Mouse (Mus musculus): Measurements from ENCODE around the gene Rgs3.
"Not testable (repeated sequence)": the region's sequence is repeated elsewhere in the genome, so short reads cannot be mapped to it uniquely, and the experiment has no call there.

Gene Rgs3

DNA sequence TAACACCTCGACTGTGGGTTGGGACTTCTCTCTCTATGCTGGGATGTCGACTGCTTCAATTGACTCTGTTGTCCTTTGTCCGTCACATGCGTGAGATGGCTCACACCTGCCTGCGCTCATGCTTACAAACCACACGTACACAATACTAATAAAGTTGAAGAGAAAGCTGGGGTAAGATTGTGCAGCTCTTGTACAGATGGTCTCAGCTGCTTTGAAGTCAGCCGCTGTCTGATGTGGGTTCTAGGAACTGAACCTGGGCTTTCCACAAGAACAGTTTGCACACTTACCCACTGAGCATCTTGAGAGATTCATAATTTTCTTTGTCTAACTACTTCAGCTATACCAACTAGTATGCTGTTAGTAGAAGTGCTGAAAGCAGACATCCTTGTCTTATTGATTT, 7.7 kb upstream of the Rgs3 start:
- no peak for DNase-seq (ENCODE audit: low spot score)

DNA sequence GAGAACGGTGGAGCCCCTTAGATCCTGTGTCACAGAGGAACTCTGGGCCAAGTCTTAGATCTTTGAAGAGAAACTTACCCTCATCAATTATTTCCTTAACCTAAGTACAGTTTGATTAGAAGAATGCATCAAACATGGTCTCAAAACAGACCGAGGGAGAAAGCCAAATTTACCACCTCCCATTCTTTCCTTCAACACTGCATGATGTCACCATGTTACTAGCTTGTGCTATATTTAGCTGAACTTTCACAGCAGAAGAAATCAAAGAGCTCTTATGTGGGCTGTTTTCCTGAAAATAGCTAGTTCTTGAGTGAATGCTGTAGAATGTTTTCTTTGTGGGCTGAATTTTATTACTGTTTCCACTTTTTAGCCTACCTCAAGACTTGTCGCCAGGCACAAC, 2.2 kb upstream of the Rgs3 start:
- DNase-seq (ENCODE audit: low spot score), result no peak

DNA sequence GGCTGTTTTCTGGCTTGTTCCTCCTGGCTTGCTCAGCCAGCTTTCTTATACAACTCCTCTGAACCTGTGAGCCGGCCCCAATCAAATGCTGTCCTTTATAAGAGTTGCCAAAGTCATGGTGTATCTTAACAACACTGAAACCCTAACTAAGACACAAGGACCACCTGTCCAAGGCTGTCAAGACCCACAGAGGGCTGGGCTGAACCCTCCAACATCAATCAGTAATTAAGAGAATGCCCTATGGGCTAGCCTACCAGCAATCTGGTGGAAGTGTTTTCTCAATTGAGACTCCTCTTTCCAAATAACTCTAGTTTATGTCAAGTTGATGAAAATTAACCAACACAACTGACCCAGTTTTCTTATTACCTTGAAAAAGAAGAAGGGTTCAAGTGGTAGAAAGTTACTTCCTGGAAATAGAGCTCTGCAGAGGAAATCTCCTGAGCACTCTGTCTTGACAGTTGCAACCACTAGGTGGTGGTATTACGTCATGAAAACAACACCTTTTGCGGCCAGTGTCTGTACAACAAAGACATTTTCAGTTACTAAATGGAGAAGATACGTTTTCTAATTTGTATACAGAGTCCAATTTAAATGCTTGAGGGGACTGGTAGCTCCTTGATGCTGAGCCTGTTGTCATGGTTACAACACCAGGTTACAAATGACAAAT, 1.4 kb downstream of the Rgs3 start:
- DNase-seq (ENCODE audit: low spot score), result peak; percentile 92

DNA sequence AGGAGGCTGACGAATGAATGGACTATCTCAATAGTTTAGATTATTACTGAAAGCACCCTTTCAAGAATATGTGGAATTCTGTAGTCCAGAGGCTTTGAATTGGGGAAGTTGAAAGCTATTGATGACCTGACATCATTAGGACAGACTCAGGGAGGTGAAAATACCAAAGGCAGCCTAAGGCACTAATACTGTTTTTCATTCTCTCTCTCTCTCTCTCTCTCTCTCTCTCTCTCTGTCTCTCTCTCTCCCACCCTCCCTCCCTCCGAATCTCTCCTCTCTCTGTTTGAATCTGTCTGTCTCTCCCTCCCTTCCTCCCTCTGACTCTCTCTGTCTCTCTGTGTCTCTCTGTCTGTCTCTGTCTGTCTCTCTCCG, 2.0 kb downstream of the Rgs3 start:
- no peak for DNase-seq (ENCODE audit: low spot score)

DNA sequence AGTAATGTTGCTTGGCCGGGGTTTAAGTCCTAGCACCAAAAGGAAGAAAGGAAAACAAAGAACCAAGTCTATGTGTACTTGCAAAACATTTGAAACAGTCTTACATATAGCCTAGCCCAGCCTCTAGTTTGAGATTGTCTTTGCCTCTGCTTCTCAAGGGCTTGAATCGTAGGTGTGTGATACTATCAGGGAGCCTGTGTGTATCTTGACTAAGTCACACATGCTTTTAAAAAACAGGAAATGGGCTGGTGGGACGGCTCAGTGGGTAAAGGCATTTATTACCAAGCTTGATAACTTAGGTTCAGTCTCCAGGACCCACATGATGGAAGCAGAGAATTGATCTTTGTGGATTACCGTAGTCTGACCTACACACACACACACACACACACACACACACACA, 2.4 kb downstream of the Rgs3 start:
- DNase-seq (ENCODE audit: low spot score), result no peak

DNA sequence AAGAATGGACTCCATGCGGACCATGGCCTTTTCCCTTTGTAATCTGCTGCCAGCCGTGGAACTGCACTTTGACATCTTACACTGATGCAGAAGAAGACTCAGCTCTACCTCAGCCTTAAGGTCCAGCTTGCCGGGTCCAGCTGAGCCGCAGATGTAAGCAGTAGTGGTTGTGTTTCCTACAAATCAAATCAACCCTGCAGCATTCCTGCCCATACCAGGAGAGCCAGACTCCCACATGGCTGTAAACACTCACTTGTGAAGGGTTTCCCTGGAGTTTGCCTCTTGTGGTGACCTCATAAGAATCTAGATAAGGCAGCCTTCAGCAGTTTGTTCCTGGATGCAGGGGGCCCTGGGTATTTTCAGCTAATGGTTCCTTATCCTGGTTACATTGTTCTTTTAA, 6.9 kb downstream of the Rgs3 start:
- no peak for DNase-seq (ENCODE audit: low spot score)

DNA sequence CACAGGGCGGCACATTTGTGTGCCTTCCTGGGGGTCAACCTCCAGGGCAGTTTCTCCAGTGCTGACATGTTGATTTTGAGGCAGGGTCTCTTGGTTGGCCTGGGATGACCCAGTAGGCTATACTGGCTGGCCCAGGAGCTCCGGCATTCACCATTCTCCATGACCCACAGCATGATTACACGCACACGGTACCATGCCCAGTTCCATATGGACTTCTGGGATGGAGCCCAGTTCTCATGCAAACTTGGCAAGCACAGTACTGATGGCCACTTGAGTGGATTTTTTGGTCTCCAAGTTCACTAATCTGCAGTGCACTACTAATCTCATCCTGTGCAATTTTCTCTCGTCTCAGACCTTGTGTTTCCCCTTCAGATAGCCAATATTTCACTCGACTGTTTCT, 8.0 kb downstream of the Rgs3 start:
- no peak for DNase-seq (ENCODE audit: low spot score)

DNA sequence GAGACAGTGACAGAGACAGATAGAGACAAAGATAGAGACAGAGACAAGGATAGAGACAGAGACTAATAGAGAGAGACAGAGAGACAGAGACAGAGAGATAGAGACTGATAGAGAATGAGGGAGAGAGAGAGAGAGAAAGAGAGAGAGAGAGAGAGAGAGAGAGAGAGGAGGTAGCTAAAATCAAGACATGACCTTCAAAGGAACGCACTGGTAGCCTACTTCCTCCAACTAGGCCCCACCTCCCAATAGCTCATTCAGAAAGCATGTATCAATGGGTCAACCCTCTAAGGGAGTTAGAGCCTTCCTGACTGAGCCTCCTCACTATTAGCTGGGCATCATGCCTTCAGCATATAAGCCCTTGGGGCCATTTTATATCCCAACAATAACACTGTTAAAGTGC, 8.7 kb downstream of the Rgs3 start:
- DNase-seq (ENCODE audit: low spot score), result no peak

DNA sequence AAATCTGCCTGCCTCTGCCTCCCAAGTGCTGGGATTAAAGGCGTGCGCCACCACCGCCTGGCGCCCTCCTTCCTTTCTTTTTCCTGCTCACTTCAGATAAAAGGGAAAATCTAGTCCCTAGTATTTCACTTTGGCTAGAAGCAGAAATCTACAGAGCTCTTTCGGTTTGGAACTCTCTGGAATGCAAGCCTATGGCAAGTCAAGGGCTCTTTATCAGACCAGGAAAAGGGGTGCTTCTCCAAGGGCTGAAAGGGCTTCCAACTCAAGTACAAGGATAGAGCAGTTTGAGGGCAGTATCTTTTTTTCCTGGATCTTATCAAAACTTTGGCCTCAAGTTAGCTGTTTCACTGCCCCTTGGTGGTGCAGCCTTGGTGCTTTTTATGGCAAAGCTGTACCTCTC, 10.0 kb downstream of the Rgs3 start:
- DNase-seq (ENCODE audit: low spot score), result no peak

DNA sequence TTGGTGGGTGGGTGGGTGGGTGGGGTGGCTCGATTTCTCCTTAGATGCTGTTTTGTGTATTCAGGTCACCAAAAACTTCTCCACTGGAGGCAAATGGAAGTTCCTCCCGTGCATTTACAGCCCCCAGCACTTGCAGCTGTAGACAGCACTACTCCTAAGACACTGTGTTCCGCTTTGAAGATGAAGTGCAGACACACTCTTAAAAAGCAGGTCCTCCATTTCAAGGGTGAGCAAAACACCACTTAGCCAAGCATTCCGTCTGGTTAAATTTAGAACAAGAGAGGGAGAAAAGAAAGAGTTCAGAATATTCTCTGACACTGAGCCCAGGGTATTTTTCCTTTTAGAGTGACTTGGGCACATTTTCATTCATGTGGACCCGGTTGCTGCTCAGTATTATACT, 10.4 kb downstream of the Rgs3 start:
- DNase-seq (ENCODE audit: low spot score), result no peak

DNA sequence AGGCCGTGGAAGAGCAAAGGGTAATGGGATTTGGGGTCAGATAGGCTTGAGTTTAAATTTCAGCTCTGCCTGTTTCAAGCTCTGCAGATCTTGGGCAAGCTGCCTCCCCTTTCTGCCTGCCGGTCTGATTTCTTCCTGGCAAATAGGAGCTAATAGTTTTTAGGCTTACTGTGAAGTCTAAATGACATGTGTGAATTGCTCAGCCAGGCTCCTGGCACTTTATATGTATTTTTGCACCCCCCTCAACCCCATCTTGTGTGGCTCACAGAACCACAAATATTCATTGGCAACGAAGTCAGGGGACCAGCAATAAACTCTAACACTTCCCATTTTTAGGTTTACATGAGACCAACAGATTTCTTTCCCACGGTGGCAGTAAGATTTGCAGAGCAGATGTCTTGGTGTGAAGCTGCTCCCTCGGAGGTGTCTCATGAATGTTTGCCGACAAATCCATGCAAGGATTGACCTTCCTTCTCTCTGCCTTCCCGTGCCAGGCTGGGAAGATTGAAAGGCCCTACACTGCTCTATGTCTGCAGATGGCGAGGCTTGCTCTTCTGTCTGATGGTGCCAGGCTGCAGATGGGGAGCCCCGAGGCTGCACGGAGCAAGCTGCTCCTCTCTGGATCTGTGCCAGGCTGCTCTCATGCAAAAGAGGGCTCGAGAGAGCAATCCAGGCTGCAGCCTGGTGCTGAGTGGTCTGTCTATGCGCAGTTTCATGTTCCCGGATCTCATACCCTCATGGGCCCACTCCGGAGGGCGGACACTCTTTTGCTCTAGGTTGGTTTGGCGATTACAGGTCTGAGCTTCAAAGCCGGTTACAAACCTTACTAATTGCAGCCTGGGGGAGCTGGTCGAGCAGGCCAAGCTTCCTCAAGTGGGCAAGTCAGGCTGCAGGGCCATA, 23.0 kb downstream of the Rgs3 start:
- no peak for DNase-seq (ENCODE audit: low spot score)

DNA sequence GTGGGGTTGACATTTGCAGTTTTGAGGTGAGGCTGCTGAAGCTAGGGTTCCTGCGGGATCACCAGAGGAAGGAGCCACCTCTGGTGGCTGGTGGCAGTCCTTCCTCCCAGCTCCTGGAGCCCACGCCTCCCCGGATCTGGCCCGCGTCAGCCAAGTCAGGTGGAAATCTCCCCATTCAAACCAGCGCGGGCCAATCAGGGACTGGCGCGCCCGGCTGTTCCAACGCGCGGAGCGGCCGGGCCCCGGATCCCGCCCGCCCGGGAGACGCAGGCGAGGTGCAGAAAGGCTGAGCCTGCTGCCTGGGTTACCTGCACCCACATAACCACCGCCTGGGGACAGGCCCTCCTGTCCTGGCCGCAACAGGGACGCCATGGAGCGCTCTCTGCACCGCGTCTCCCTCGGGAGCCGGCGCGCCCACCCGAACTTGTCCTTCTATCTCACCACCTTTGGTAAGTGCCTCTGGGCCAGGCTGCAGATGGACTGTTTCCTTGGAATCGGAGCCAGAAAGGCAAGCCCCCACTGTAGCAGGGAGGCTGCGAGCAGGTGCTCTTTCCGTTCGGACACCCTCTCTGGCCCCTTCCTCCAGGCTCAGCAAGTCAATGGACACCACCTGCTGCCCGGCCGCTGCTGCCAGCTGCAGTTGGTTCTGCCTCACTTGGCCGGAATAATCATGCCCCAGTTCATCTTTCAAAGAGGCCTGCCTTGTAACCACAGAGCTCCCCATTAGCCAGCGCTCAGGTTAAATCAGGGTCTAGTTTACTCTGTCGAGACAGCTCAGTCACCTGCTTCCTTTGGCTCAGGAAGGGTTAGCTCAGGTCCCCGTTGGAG, 23.8 kb downstream of the Rgs3 start:
- DNase-seq (ENCODE audit: low spot score), result peak; percentile 78

DNA sequence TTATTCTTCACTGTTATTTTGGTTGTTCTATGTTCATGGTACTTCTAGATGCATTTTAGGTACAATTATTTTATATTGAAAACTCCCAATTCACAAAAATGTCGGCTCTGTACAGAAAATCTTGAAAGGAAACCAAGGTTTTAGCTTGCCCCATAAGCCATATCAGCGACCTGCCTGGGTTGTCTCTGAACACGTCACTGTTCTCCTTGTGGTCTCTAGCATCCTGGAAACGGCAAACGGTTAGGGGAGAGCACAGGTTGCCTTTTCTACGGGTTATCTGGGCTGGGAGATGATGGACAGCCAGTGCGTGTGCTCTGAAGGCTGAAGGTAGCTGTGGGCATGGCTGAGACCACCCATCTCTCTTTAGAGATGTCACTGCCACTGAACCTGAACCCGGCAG, 27.4 kb downstream of the Rgs3 start:
- DNase-seq (ENCODE audit: low spot score), result no peak

DNA sequence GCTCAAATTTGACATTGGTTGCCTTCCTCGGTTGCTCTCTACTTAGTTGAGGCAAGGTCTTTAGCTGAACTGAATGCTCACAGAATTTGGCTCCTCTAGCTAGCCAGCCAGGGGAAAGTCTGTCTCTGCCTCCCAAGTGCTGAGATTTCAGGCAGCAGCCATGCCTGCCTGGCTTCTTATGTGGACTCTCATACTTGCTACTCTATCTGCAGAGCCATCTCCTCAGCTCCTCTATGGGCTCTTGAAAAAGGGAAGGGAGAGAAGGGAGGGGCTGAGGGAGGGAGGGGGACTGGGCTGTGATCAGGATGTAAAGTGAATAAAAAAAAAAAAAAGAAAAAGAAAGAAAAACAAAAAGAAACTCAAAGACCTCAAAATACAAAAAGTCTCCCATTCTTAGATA, 31.2 kb downstream of the Rgs3 start:
- no peak for DNase-seq (ENCODE audit: low spot score)

DNA sequence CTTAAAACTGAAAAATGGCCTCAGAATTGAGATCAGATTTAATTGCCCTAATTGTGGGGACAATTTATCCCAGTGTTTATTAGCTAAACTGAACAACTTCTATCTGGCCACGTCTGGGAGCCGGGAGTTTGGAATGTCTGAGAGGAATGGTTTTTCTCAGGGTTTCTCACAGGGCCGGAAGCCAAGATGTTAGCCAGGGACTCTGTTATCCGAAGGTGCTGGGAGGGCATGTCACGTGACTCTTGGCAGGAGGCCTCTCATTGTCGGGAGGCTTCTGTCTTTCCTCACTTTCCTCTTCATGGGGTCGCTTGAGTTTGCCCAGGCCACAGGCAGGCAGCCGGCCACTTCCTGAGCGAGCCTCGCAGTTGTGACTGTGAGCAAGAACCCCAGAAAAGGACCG, 31.7 kb downstream of the Rgs3 start:
- peak; percentile 73 for DNase-seq (ENCODE audit: low spot score)

DNA sequence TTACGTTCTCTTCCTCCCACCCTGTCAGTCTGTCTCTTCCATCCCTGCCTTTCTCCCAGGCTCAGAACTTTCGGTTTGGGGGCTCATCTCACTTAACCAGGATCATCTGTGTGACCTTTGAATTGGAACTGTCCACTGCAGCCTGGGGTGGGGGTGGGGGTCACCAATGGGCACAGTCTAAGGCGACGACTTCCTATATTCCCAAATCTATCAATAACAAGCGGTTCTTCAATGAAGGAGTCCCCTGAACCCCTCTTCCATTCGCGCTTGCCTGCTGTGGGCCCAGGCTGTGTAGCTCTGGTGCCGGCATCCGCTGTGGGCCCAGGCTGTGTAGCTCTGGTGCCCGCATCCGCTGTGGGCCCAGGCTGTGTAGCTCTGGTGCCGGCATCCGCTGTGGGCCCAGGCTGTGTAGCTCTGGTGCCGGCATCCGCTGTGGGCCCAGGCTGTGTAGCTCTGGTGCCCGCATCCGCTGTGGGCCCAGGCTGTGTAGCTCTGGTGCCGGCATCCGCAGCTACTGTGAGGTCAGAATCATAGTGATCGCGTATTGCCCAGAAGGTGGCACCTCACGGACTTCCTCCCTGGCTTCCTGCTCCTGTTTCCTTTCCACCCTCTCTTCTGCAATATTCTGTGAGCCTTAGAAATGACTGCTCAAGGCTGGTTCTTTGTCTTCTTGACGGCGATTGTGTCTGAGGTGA, 34.0 kb downstream of the Rgs3 start:
- not testable (repeated sequence) for DNase-seq (ENCODE audit: low spot score)

DNA sequence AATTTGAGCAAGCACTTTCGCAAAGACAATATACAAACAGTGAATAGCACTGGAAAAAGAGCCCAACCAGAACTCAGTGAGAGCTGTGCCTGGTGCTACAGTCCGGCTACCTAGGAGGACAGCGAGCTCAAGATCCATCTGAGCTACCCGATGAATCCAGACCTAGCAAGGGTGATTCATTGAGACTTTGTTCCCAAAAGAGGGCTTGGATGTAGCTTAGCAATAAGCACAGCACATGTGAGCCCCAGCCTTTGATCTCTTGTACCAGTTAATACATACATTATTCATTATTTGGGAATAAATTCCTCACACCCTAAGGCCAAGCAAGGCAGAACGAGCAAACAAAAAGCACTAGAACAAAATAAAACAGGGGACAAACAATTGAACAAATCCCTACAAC, 34.8 kb downstream of the Rgs3 start:
- DNase-seq (ENCODE audit: low spot score), result no peak

DNA sequence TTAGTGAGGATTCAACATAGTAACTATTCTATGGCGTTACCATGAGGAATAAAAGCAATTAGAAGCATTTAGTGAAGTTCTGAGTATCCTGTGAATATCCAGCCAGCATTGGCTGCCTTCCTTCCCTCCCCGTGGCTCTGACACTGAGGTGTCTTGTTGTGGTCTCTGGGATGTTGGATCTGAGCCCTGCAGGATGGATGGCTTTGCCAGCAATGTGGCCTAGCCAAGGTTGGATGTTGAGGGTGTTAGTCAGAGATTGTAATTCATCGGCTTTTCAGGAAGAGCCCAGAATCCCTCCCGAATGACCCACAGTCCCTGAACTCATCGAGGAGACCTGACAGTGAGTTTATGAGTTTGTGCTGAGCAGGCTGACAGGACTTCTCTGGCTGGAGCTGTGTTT, 36.4 kb downstream of the Rgs3 start:
- DNase-seq (ENCODE audit: low spot score), result no peak

DNA sequence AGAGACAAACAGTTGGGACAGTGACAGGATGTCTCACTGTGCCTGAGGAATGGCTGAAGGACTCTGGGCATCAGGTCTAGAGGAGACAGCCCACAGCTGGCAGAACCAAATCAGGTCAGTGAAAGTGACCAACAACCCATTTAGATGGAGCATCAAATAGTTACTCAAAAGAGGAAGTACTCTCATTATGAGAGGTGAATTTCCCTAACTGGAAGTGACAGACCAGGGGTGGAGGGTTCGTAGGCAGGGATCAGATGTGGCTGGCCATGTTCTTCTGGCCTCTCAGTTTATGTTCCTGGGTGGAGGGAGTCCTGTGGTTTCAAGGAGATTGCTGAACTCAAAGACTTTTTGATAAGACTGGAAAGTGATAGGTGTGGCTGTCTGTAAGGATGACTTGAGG, 40.9 kb downstream of the Rgs3 start:
- DNase-seq (ENCODE audit: low spot score), result no peak

DNA sequence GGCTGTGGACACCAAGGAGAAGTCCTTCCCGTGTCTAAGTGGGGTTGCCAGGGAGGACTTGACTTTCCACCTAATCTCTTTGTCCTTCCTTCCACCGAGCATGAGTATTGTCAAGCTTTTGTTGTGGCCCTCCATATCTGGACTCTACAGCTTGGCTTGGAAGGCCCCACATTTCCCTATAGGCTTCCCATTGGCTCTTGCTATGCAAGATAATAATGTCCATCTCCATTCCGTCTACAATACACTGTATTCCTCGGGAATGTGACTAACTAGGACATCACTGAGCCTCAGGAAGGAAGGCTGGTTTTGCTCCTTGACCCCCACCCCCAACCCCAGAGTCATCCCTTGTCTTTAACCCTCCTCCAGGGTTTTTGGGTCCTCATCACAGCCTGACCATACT, 44.0 kb downstream of the Rgs3 start:
- DNase-seq (ENCODE audit: low spot score), result no peak

DNA sequence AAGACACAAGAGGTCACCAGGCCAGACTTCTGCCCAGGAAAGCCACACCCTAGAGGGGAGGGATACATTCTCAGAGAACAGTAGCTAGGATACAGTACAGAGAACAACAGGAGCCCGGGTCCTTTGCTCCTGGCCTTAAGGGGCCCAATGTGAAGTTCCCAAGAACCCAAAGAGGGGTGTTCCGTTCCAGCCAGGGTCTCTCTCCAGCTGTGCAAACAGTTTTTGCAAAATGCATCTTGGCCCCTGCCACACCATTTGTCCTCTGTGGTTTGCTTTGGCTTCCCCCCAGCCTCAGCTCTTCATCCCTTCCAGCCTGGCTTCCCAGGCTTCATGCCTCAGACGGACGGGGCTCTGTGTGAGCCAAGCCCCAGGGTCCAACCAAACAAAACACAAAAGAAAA, 44.4 kb downstream of the Rgs3 start:
- DNase-seq (ENCODE audit: low spot score), result no peak

DNA sequence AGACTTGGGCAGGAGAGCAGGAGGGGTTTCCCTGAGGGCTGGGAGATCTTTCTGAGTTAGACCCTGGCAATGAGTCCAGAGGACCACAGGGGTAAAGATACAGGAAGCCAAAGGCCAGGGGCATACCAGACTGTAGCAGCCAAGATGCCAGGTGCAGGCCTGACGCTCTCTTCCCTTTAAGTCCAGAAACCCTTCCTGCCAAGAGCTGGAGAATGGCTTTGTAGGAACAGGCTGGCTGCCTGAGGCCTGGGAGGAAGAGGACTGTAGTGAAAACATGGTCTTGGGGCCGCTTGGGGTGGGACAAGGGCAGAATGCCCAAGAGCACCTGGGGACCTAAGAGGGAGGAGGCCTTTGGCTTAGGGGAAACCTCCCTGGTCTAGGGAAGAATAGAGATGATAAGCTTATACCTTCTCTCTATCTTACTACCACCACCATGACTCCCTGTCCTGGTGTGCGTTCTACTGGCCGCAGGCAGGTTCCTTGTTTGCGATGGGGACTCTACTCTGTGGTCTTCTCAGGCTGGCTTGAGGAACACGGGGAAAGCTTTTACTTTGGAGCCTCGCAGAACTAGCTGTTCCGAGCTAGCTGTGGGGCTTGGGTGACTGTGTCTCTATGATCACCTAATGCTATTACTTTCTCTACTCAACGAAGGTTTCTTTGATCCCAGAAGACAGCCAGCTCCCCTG, 46.4 kb downstream of the Rgs3 start:
- DNase-seq (ENCODE audit: low spot score), result no peak
